Mouse (Mus musculus) forebrain, embryonic 14.5 days (tissue): ENCODE data around the gene Reln. TPM values are rescaled to one million over a fixed set of nuclear protein-coding genes. Genes with fewer than 3 reads are reported as not detected.

Experiments used
- ATAC-seq: fragments of 200-750 bp; cut with Nextera tagmentation; 2 replicates; pipeline ENCODE4 v1.8.0; 2017; ENCODE audit warnings: mild to moderate bottlenecking, moderate library complexity
- DNase-seq: peaks from one replicate; pipeline ENCODE4 v3.0.0-alpha.2; 2015; ENCODE audit warnings: low spot score
- H3K27ac ChIP-seq: fragments of 300-500 bp; sonication (generic); 2 replicates; pipeline ENCODE4 v1.5.1; 2014; ENCODE audit warnings: low read depth, mild to moderate bottlenecking, control low read depth, low read length, moderate library complexity
- H3K27me3 ChIP-seq: fragments of 300-500 bp; sonication (generic); replicated peaks from 2 replicates; pipeline ENCODE4 v1.6.1; 2014; ENCODE audit warnings: low read length, control low read depth, mixed read lengths; ENCODE audit not compliant: control insufficient read depth, insufficient read depth
- H3K36me3 ChIP-seq: fragments of 300-500 bp; sonication (generic); 2 replicates; pipeline ENCODE4 v1.6.1; 2014; ENCODE audit warnings: low read length, control low read depth; ENCODE audit not compliant: control insufficient read depth, insufficient read depth
- H3K4me1 ChIP-seq: fragments of 300-500 bp; sonication (generic); 2 replicates; pipeline ENCODE4 v1.6.1; 2014; ENCODE audit warnings: antibody characterized with exemption, low read length, control low read depth; ENCODE audit not compliant: control insufficient read depth, insufficient read depth
- H3K4me2 ChIP-seq: fragments of 300-500 bp; sonication (generic); 2 replicates; pipeline ENCODE4 v1.6.1; 2014; ENCODE audit warnings: mild to moderate bottlenecking, control low read depth, low read length
- H3K4me3 ChIP-seq: fragments of 300-500 bp; sonication (generic); 2 replicates; pipeline ENCODE4 v1.5.1; 2014; ENCODE audit warnings: low read depth, low read length, control low read depth
- H3K9ac ChIP-seq: fragments of 300-500 bp; sonication (generic); 2 replicates; pipeline ENCODE4 v1.6.1; 2014; ENCODE audit warnings: mild to moderate bottlenecking, low read length, control low read depth, moderate library complexity
- H3K9me3 ChIP-seq: fragments of 300-500 bp; sonication (generic); replicated peaks from 2 replicates; pipeline ENCODE4 v1.6.1; 2016; ENCODE audit warnings: low read length, control low read depth, mixed read lengths; ENCODE audit not compliant: control insufficient read depth
- WGBS: fragments of 180-500 bp; shearing (Covaris S2); extraction: QIAGEN DNeasy Blood & Tissue Kit; methylation state at CpG from one replicate; pipeline ENCODE4 v1.1.7; 2014; 5-methylcytosine and 5-hydroxymethylcytosine counted together
- polyA plus RNA-seq: library from polyadenylated mRNA; unstranded; fragments of >200 nt; fragmentation: Nextera tagmentation; extraction: Ambion mirVana; gene quantifications from 2 replicates; pipeline ENCODE4 v1.2.1, GENCODE M21; 2014

The Reln gene
- polyA plus RNA-seq, 1 experiment from 2014 or later = 61.7 TPM

GRCm38 (mm10) chr5:22007304-22008059 lies 337.0 kb downstream of the Reln start:
- DNase-seq = no peak
- Histone ChIP-seq H3K4me2 (no peak overlapping the region), H3K9ac (no peak overlapping the region), H3K4me1 (no peaks in the 10 kb centered on the region), H3K9me3 (no peaks in the 10 kb centered on the region), H3K27ac (no peak overlapping the region), H3K36me3 (no peaks in the 10 kb centered on the region), H3K27me3 (no peaks in the 10 kb centered on the region), H3K4me3 (no peak overlapping the region)
- 73% methylated on average over 11 of the region's 11 CpGs for WGBS
- ATAC-seq = no peak

GRCm38 (mm10) chr5:22003858-22004257 lies 340.6 kb downstream of the Reln start:
- DNase-seq (no peak), ATAC-seq (no peak)
- no peaks in the 10 kb centered on the region for H3K27me3 ChIP-seq
- H3K27ac ChIP-seq = no peak overlapping the region
- no peak overlapping the region for H3K4me2 ChIP-seq
- H3K4me3 ChIP-seq = no peak overlapping the region
- H3K4me1 ChIP-seq = no peaks in the 10 kb centered on the region
- 86% methylated on average over 4 of the region's 4 CpGs for WGBS
- no peaks in the 10 kb centered on the region for H3K9me3 ChIP-seq
- no peak overlapping the region for H3K9ac ChIP-seq
- H3K36me3 ChIP-seq = no peaks in the 10 kb centered on the region

- no peaks in the 10 kb centered on the region; the same call in 1 of the 2 replicates for H3K9me3 ChIP-seq
Observed at GRCm38 (mm10) chr5:21987711-21988110, 356.8 kb downstream of the Reln start.

GRCm38 (mm10) chr5:21986311-21986710 lies 358.2 kb downstream of the Reln start:
- 63% methylated on average over 4 of the region's 4 CpGs for WGBS
- no peaks in the 10 kb centered on the region for H3K36me3 ChIP-seq

More at GRCm38 (mm10) chr5:21987711-21988110, 356.8 kb downstream of the Reln start:
- Histone ChIP-seq H3K27me3 (no peaks in the 10 kb centered on the region), H3K27ac (no peak overlapping the region), H3K4me2 (no peak overlapping the region), H3K36me3 (no peaks in the 10 kb centered on the region), H3K9ac (no peak overlapping the region), H3K4me3 (no peak overlapping the region), H3K4me1 (no peaks in the 10 kb centered on the region)
- WGBS = 81% methylated on average over 5 of the region's 5 CpGs
- ATAC-seq = no peak
- DNase-seq = no peak

GRCm38 (mm10) chr5:21983021-21983667 lies 361.4 kb downstream of the Reln start:
- DNase-seq = peak; percentile 34
- Histone ChIP-seq H3K9me3 (no peaks in the 10 kb centered on the region), H3K36me3 (no peaks in the 10 kb centered on the region), H3K4me3 (no peak overlapping the region), H3K4me2 (no peak overlapping the region), H3K27ac (no peak overlapping the region), H3K4me1 (no peaks in the 10 kb centered on the region), H3K9ac (no peak overlapping the region), H3K27me3 (no peaks in the 10 kb centered on the region)
- 72% methylated on average over 3 of the region's 3 CpGs for WGBS
- peak; percentile 54; the same call in 1 of the 2 replicates for ATAC-seq

More at GRCm38 (mm10) chr5:21986311-21986710, 358.2 kb downstream of the Reln start:
- Histone ChIP-seq H3K4me3 (no peak overlapping the region), H3K9me3 (no peaks in the 10 kb centered on the region; the same call in 1 of the 2 replicates), H3K27me3 (no peaks in the 10 kb centered on the region), H3K4me2 (no peak overlapping the region), H3K27ac (no peak overlapping the region), H3K9ac (no peak overlapping the region), H3K4me1 (no peaks in the 10 kb centered on the region)
- peak; percentile 55 for DNase-seq
- ATAC-seq = no peak

GRCm38 (mm10) chr5:21981216-21981615 lies 363.3 kb downstream of the Reln start:
- no peak overlapping the region for H3K9ac ChIP-seq
- no peak overlapping the region for H3K4me3 ChIP-seq
- no peak for DNase-seq
- no peaks in the 10 kb centered on the region for H3K9me3 ChIP-seq
- no peaks in the 10 kb centered on the region for H3K36me3 ChIP-seq
- ATAC-seq = no peak
- no peaks in the 10 kb centered on the region for H3K27me3 ChIP-seq
- H3K4me2 ChIP-seq = no peak overlapping the region
- H3K27ac ChIP-seq = no peak overlapping the region
- WGBS = 84% methylated on average over 3 of the region's 3 CpGs
- H3K4me1 ChIP-seq = no peaks in the 10 kb centered on the region

- no peaks in the 10 kb centered on the region for H3K36me3 ChIP-seq
- 68% methylated on average over 3 of the region's 3 CpGs for WGBS
- H3K9me3 ChIP-seq = no peaks in the 10 kb centered on the region
- no peaks in the 10 kb centered on the region for H3K27me3 ChIP-seq
- no peaks in the 10 kb centered on the region for H3K4me1 ChIP-seq
- H3K4me3 ChIP-seq = no peak overlapping the region
- ATAC-seq (no peak), DNase-seq (no peak)
- no peak overlapping the region for H3K27ac ChIP-seq
- no peak overlapping the region for H3K9ac ChIP-seq
- no peak overlapping the region for H3K4me2 ChIP-seq
Observed at GRCm38 (mm10) chr5:21980544-21980943, 364.0 kb downstream of the Reln start.

GRCm38 (mm10) chr5:21973266-21974010 lies 371.1 kb downstream of the Reln start:
- no peak overlapping the region for H3K4me2 ChIP-seq
- no peaks in the 10 kb centered on the region; the same call in 1 of the 2 replicates for H3K27me3 ChIP-seq
- no peak overlapping the region for H3K27ac ChIP-seq
- no peak overlapping the region for H3K9ac ChIP-seq
- no peaks in the 10 kb centered on the region for H3K9me3 ChIP-seq
- no peaks in the 10 kb centered on the region for H3K4me1 ChIP-seq
- H3K4me3 ChIP-seq = no peak overlapping the region
- DNase-seq (peak; percentile 23), ATAC-seq (no peak)
- 9% methylated on average over 5 of the region's 5 CpGs for WGBS
- no peaks in the 10 kb centered on the region for H3K36me3 ChIP-seq
